Mouse (Mus musculus) G1E (cell line): ENCODE results near the gene Qsox1.

Experiments used
- CTCF ChIP-seq: IDR thresholded peaks from 2 replicates; pipeline ENCODE4 v1.5.1; 2012; ENCODE audit warnings: low read depth, low read length, inconsistent platforms, mixed read lengths
- POLR2AphosphoS5 ChIP-seq: IDR thresholded peaks from 2 replicates; pipeline ENCODE4 v1.6.1; 2012; ENCODE audit warnings: low read depth, low read length, inconsistent platforms; ENCODE audit not compliant: insufficient replicate concordance
- TAL1 ChIP-seq: conservative IDR thresholded peaks from 2 replicates; pipeline ENCODE4 v1.6.1; 2012; ENCODE audit warnings: low read depth, low read length, inconsistent platforms, mixed read lengths

DNA sequence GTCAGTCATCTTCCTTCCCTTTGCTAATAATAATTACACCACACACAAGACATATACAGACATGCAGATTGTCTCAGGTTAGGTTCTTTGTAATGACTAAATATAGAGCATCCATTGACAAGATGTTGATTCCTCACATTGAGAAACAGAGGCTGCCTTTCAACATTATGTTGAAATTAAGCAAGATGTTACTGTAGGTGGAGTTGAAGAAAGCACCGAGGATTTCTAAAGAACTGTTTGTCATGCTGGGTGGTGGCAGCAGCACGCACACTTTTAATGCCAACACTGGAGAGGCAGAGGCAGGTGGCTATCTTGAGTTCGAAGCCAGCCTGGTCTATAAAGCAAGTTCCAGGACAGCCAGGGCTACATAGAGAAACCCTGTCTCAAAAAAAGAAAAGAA, 19.3 kb upstream of the Qsox1 start:
- TF ChIP-seq CTCF (no peak), TAL1 (no peak), POLR2AphosphoS5 (no peak)
